Mouse (Mus musculus) liver, embryonic 14.5 days (tissue): ENCODE data around the gene Atg7. TPM values are rescaled to one million over a fixed set of nuclear protein-coding genes. Genes with fewer than 3 reads are reported as not detected.

ENCODE experiments used
- ATAC-seq: fragments of 200-750 bp; cut with Nextera tagmentation; 2 replicates; pipeline ENCODE4 v1.8.0; 2017; ENCODE audit warnings: moderate number of reproducible peaks, mild to moderate bottlenecking, moderate library complexity; ENCODE audit not compliant: insufficient read depth
- DNase-seq, 3 experiments: peaks; one replicate each; pipeline ENCODE4 v3.0.0-alpha.2; 2012 to 2013; ENCODE audit warnings: low read depth in 3 of 3, low spot score in 3 of 3
- H3K27ac ChIP-seq: fragments of 300-500 bp; sonication (generic); 2 replicates; pipeline ENCODE4 v1.5.1; 2014; ENCODE audit warnings: moderate library complexity, mild to moderate bottlenecking, control low read depth, inconsistent platforms
- H3K27me3 ChIP-seq: fragments of 300-500 bp; sonication (generic); 2 replicates; pipeline ENCODE4 v1.6.1; 2014; ENCODE audit warnings: mild to moderate bottlenecking, low read length, moderate library complexity; ENCODE audit not compliant: control insufficient read depth, insufficient read depth
- H3K36me3 ChIP-seq: fragments of 300-500 bp; sonication (generic); replicated peaks from 2 replicates; pipeline ENCODE4 v1.6.1; 2014; ENCODE audit warnings: low read depth; ENCODE audit not compliant: control insufficient read depth, insufficient read depth
- H3K4me1 ChIP-seq, 2 experiments: fragments of 200-500 bp in 1 of 2; fragments of 300-500 bp in 1 of 2; sonication (generic) in 1 of 2; replicated peaks; 2 replicates each; pipeline ENCODE4 v1.6.1; 2012 to 2014; ENCODE audit warnings: antibody characterized with exemption in 1 of 2, inconsistent platforms in 1 of 2, low read length in 1 of 2; ENCODE audit not compliant: control insufficient read depth in 2 of 2, insufficient read depth in 2 of 2
- H3K4me2 ChIP-seq: fragments of 300-500 bp; sonication (generic); 2 replicates; pipeline ENCODE4 v1.6.1; 2014; ENCODE audit warnings: low read depth, mild to moderate bottlenecking, control low read depth, moderate library complexity
- H3K4me3 ChIP-seq, 2 experiments: fragments of 200-500 bp in 1 of 2; fragments of 300-500 bp in 1 of 2; sonication (generic) in 1 of 2; 2 replicates each; pipeline ENCODE4 v1.5.1; 2012 to 2014; ENCODE audit warnings: low read depth in 2 of 2, low read length in 2 of 2, mild to moderate bottlenecking in 2 of 2, control low read depth in 1 of 2, inconsistent platforms in 1 of 2, moderate library complexity in 1 of 2; ENCODE audit not compliant: insufficient read depth in 1 of 2
- H3K9ac ChIP-seq: fragments of 300-500 bp; sonication (generic); replicated peaks from 2 replicates; pipeline ENCODE4 v1.6.1; 2014; ENCODE audit warnings: mild to moderate bottlenecking, control low read depth, moderate library complexity
- H3K9me3 ChIP-seq: fragments of 300-500 bp; sonication (generic); 2 replicates; pipeline ENCODE4 v1.6.1; 2016; ENCODE audit warnings: low read length, mixed read lengths; ENCODE audit not compliant: control insufficient read depth
- CTCF ChIP-seq: IDR thresholded peaks from 2 replicates; pipeline ENCODE4 v1.5.1; 2016; ENCODE audit warnings: antibody characterized with exemption, low read depth, control low read depth
- EP300 ChIP-seq: IDR thresholded peaks from 2 replicates; pipeline ENCODE4 v1.6.1; 2016; ENCODE audit warnings: antibody characterized with exemption, low read depth
- WGBS: fragments of 180-500 bp; shearing (Covaris S2); extraction: QIAGEN DNeasy Blood & Tissue Kit; methylation state at CpG from one replicate; pipeline ENCODE4 v1.1.7; 2014; ENCODE audit not compliant: insufficient replicate concordance; 5-methylcytosine and 5-hydroxymethylcytosine counted together
- polyA plus RNA-seq, 2 experiments: library from polyadenylated mRNA; depleted of rRNA in 1 of 2; stranded (reverse) in 1 of 2; unstranded in 1 of 2; fragments of >200 nt; fragmentation: Nextera tagmentation in 1 of 2; extraction: Ambion mirVana in 1 of 2; gene quantifications; 2 replicates each; pipeline versions ENCODE4 v1.2.1 to v1.2.3; 2012 to 2014

The Atg7 gene
- polyA plus RNA-seq, 2 experiments: 4.8 to 11.8 TPM

- no peak overlapping the region for H3K27ac ChIP-seq
- H3K4me3 ChIP-seq: no peak overlapping the region
- H3K4me1 ChIP-seq: no peaks in the 10 kb centered on the region; a peak in 1 of 4 replicates
- no peaks in the 10 kb centered on the region for H3K27me3 ChIP-seq
- WGBS: 68% methylated on average over 8 of the region's 8 CpGs
- H3K4me2 ChIP-seq: no peak overlapping the region
- H3K9me3 ChIP-seq: no peaks in the 10 kb centered on the region
- no peaks in the 10 kb centered on the region for H3K36me3 ChIP-seq
- ATAC-seq (no peak), DNase-seq (no peak)
- H3K9ac ChIP-seq: no peak overlapping the region
- TF ChIP-seq CTCF (no peak), EP300 (no peak)
Measured at GRCm38 (mm10) chr6:114778650-114779049, 135.8 kb downstream of the Atg7 start.

- TF ChIP-seq EP300 (no peak), CTCF (no peak)
- no peak overlapping the region for H3K9ac ChIP-seq
- no peak overlapping the region for H3K4me3 ChIP-seq
- no peaks in the 10 kb centered on the region for H3K9me3 ChIP-seq
- no peaks in the 10 kb centered on the region for H3K36me3 ChIP-seq
- no peaks in the 10 kb centered on the region for H3K27me3 ChIP-seq
- WGBS: 49% methylated on average over 2 of the region's 2 CpGs
- no peaks in the 10 kb centered on the region; a peak in 1 of 4 replicates for H3K4me1 ChIP-seq
- ATAC-seq: no peak
- DNase-seq: no peak
- no peak overlapping the region for H3K27ac ChIP-seq
- H3K4me2 ChIP-seq: no peak overlapping the region
Measured at GRCm38 (mm10) chr6:114780583-114780982, 137.7 kb downstream of the Atg7 start.

GRCm38 (mm10) chr6:114781415-114782240, 138.7 kb downstream of the Atg7 start:
- ATAC-seq: no peak
- Histone ChIP-seq H3K27ac (no peak overlapping the region), H3K27me3 (no peaks in the 10 kb centered on the region), H3K4me1 (no peaks in the 10 kb centered on the region; a peak in 1 of 4 replicates), H3K4me3 (no peak overlapping the region), H3K9me3 (no peaks in the 10 kb centered on the region), H3K36me3 (no peaks in the 10 kb centered on the region), H3K4me2 (no peak overlapping the region), H3K9ac (no peak overlapping the region)
- 51% methylated on average over 11 of the region's 11 CpGs for WGBS
- TF ChIP-seq EP300 (no peak), CTCF (no peak)
- no peak for DNase-seq

GRCm38 (mm10) chr6:114782486-114782885, 139.6 kb downstream of the Atg7 start:
- Histone ChIP-seq H3K27ac (no peak overlapping the region), H3K9me3 (no peaks in the 10 kb centered on the region), H3K4me1 (no peaks in the 10 kb centered on the region; a peak in 1 of 4 replicates), H3K4me3 (no peak overlapping the region), H3K4me2 (no peak overlapping the region), H3K9ac (no peak overlapping the region), H3K36me3 (no peaks in the 10 kb centered on the region), H3K27me3 (no peaks in the 10 kb centered on the region)
- no peak for DNase-seq
- no peak for TF ChIP-seq CTCF
- TF ChIP-seq EP300: no peak
- ATAC-seq: no peak
- WGBS: 68% methylated on average over 7 of the region's 7 CpGs

GRCm38 (mm10) chr6:114786461-114786860, 143.6 kb downstream of the Atg7 start:
- Histone ChIP-seq H3K27ac (no peak overlapping the region), H3K9me3 (no peaks in the 10 kb centered on the region), H3K27me3 (no peaks in the 10 kb centered on the region), H3K9ac (no peak overlapping the region), H3K4me3 (no peak overlapping the region), H3K4me2 (no peak overlapping the region), H3K4me1 (no peaks in the 10 kb centered on the region), H3K36me3 (no peaks in the 10 kb centered on the region)
- ATAC-seq (no peak), DNase-seq (no peak)
- WGBS: 43% methylated on average over 3 of the region's 3 CpGs
- TF ChIP-seq EP300 (no peak), CTCF (no peak)
